Mouse (Mus musculus) myocyte (in vitro differentiated cells): ENCODE measurements around the gene Srrt.

ENCODE experiments used
- CEBPB ChIP-seq: IDR thresholded peaks from 2 replicates; pipeline ENCODE4 v1.6.1; 2011; ENCODE audit warnings: mild to moderate bottlenecking, moderate library complexity; ENCODE audit not compliant: poor library complexity, insufficient read depth, severe bottlenecking
- POLR2A ChIP-seq: IDR thresholded peaks from one replicate; pipeline ENCODE4 v1.6.1; 2011; ENCODE audit warnings: low read depth, mild to moderate bottlenecking, control low read depth, moderate library complexity; ENCODE audit not compliant: insufficient read length
- TCF12 ChIP-seq: IDR thresholded peaks from one replicate; pipeline ENCODE4 v1.6.1; 2011; ENCODE audit warnings: mild to moderate bottlenecking, control low read depth; ENCODE audit not compliant: poor library complexity, insufficient read depth, severe bottlenecking

- TF ChIP-seq TCF12 (no peak), CEBPB (no peak), POLR2A (no peak)
Measured at GRCm38 (mm10) chr5:137290677-137291076, 16.8 kb downstream of the Srrt start.
